Mouse (Mus musculus): ENCODE data around the gene Glp2r. TPM values are rescaled to one million over a fixed set of nuclear protein-coding genes. Genes with fewer than 3 reads are reported as not detected.

Glp2r gene
- total RNA-seq, 1 experiment = not detected

- no peak for DNase-seq (ENCODE audit: low read depth, low spot score)
Observed at GRCm38 (mm10) chr11:67632906-67633305, 138.0 kb downstream of the Glp2r start.

GRCm38 (mm10) chr11:67628522-67628921 lies 142.4 kb downstream of the Glp2r start:
- in situ Hi-C loops (cut with MboI; ENCODE audit: low sequenced_read_pairs in 2 of 2, unreplicated experiment in 2 of 2) = no loop called here
- no peak for DNase-seq (ENCODE audit: low read depth, low spot score)
- no peak overlapping the region for H3K9ac ChIP-seq (ENCODE audit: insufficient read depth, low read depth, low read length, poor library complexity, severe bottlenecking)

More at GRCm38 (mm10) chr11:67632906-67633305, 138.0 kb downstream of the Glp2r start:
- Histone ChIP-seq H3K27ac (ENCODE audit: insufficient read depth, low read depth, low read length, poor library complexity, severe bottlenecking) (no peak overlapping the region), H3K36me3 (ENCODE audit: control insufficient read depth, insufficient read depth, low read length, poor library complexity, severe bottlenecking) (no peaks in the 10 kb centered on the region), H3K4me1 (ENCODE audit: control insufficient read depth in 2 of 2, insufficient read depth in 2 of 2, low read length in 2 of 2, poor library complexity in 1 of 2) (no peaks in the 10 kb centered on the region), H3K9ac (ENCODE audit: insufficient read depth, low read depth, low read length, poor library complexity, severe bottlenecking) (no peak overlapping the region), H3K9me3 (ENCODE audit: control insufficient read depth, insufficient read depth, low read depth, low read length) (no peaks in the 10 kb centered on the region), H3K4me3 (ENCODE audit: insufficient read depth in 1 of 2, low read depth in 1 of 2, low read length in 2 of 2, poor library complexity in 1 of 2, severe bottlenecking in 1 of 2) (no peak overlapping the region)
- TF ChIP-seq MAFK (IDR thresholded peaks at IDR 0.05; ENCODE audit: insufficient read depth, low read depth, low read length) (no peak), CHD2 (IDR thresholded peaks at IDR 0.05; ENCODE audit: low read depth, low read length) (no peak), ZNF384 (IDR thresholded peaks at IDR 0.05; ENCODE audit: low read depth, low read length) (no peak), ZC3H11A (IDR thresholded peaks at IDR 0.05; ENCODE audit: borderline replicate concordance, low read depth, low read length) (no peak), HCFC1 (IDR thresholded peaks at IDR 0.05; ENCODE audit: borderline replicate concordance, insufficient read depth, low read length) (no peak)
- in situ Hi-C loops (cut with MboI; ENCODE audit: low sequenced_read_pairs in 2 of 2, unreplicated experiment in 2 of 2) = no loop called here

GRCm38 (mm10) chr11:67627179-67627578 lies 143.8 kb downstream of the Glp2r start:
- H3K4me3 ChIP-seq (ENCODE audit: insufficient read depth in 1 of 2, low read depth in 1 of 2, low read length in 2 of 2, poor library complexity in 1 of 2, severe bottlenecking in 1 of 2) = no peak overlapping the region
- no peak overlapping the region for H3K27ac ChIP-seq (ENCODE audit: insufficient read depth, low read depth, low read length, poor library complexity, severe bottlenecking)
- no peaks in the 10 kb centered on the region for H3K36me3 ChIP-seq (ENCODE audit: control insufficient read depth, insufficient read depth, low read length, poor library complexity, severe bottlenecking)
- H3K9ac ChIP-seq (ENCODE audit: insufficient read depth, low read depth, low read length, poor library complexity, severe bottlenecking) = no peak overlapping the region
- TF ChIP-seq CHD2 (IDR thresholded peaks at IDR 0.05; ENCODE audit: low read depth, low read length) = no peak
- no peak for TF ChIP-seq ZC3H11A (IDR thresholded peaks at IDR 0.05; ENCODE audit: borderline replicate concordance, low read depth, low read length)
- TF ChIP-seq HCFC1 (IDR thresholded peaks at IDR 0.05; ENCODE audit: borderline replicate concordance, insufficient read depth, low read length) = no peak
- TF ChIP-seq ZNF384 (IDR thresholded peaks at IDR 0.05; ENCODE audit: low read depth, low read length) = no peak
- no peak for TF ChIP-seq MAFK (IDR thresholded peaks at IDR 0.05; ENCODE audit: insufficient read depth, low read depth, low read length)
- no peaks in the 10 kb centered on the region for H3K4me1 ChIP-seq (ENCODE audit: control insufficient read depth in 2 of 2, insufficient read depth in 2 of 2, low read length in 2 of 2, poor library complexity in 1 of 2)
- H3K9me3 ChIP-seq (ENCODE audit: control insufficient read depth, insufficient read depth, low read depth, low read length) = no peaks in the 10 kb centered on the region
- in situ Hi-C loops (cut with MboI; ENCODE audit: low sequenced_read_pairs in 2 of 2, unreplicated experiment in 2 of 2) = no loop called here
- no peak for DNase-seq (ENCODE audit: low read depth, low spot score)

More at GRCm38 (mm10) chr11:67628522-67628921, 142.4 kb downstream of the Glp2r start:
- no peaks in the 10 kb centered on the region for H3K36me3 ChIP-seq (ENCODE audit: control insufficient read depth, insufficient read depth, low read length, poor library complexity, severe bottlenecking)
- no peak for TF ChIP-seq ZNF384 (IDR thresholded peaks at IDR 0.05; ENCODE audit: low read depth, low read length)
- no peak for TF ChIP-seq MAFK (IDR thresholded peaks at IDR 0.05; ENCODE audit: insufficient read depth, low read depth, low read length)
- TF ChIP-seq CHD2 (IDR thresholded peaks at IDR 0.05; ENCODE audit: low read depth, low read length) = no peak
- no peak for TF ChIP-seq ZC3H11A (IDR thresholded peaks at IDR 0.05; ENCODE audit: borderline replicate concordance, low read depth, low read length)
- TF ChIP-seq HCFC1 (IDR thresholded peaks at IDR 0.05; ENCODE audit: borderline replicate concordance, insufficient read depth, low read length) = no peak
- H3K9me3 ChIP-seq (ENCODE audit: control insufficient read depth, insufficient read depth, low read depth, low read length) = no peaks in the 10 kb centered on the region
- H3K27ac ChIP-seq (ENCODE audit: insufficient read depth, low read depth, low read length, poor library complexity, severe bottlenecking) = no peak overlapping the region
- no peaks in the 10 kb centered on the region for H3K4me1 ChIP-seq (ENCODE audit: control insufficient read depth in 2 of 2, insufficient read depth in 2 of 2, low read length in 2 of 2, poor library complexity in 1 of 2)
- H3K4me3 ChIP-seq (ENCODE audit: insufficient read depth in 1 of 2, low read depth in 1 of 2, low read length in 2 of 2, poor library complexity in 1 of 2, severe bottlenecking in 1 of 2) = no peak overlapping the region

- DNase-seq (ENCODE audit: low read depth, low spot score) = no peak
- H3K4me3 ChIP-seq (ENCODE audit: insufficient read depth in 1 of 2, low read depth in 1 of 2, low read length in 2 of 2, poor library complexity in 1 of 2, severe bottlenecking in 1 of 2) = no peak overlapping the region
- TF ChIP-seq ZC3H11A (IDR thresholded peaks at IDR 0.05; ENCODE audit: borderline replicate concordance, low read depth, low read length) (no peak), HCFC1 (IDR thresholded peaks at IDR 0.05; ENCODE audit: borderline replicate concordance, insufficient read depth, low read length) (no peak)
- no peaks in the 10 kb centered on the region for H3K9me3 ChIP-seq (ENCODE audit: control insufficient read depth, insufficient read depth, low read depth, low read length)
- in situ Hi-C loops (cut with MboI; ENCODE audit: low sequenced_read_pairs in 2 of 2, unreplicated experiment in 2 of 2) = no loop called here
- H3K4me1 ChIP-seq (ENCODE audit: control insufficient read depth in 2 of 2, insufficient read depth in 2 of 2, low read length in 2 of 2, poor library complexity in 1 of 2) = no peaks in the 10 kb centered on the region
- H3K9ac ChIP-seq (ENCODE audit: insufficient read depth, low read depth, low read length, poor library complexity, severe bottlenecking) = no peak overlapping the region
- no peaks in the 10 kb centered on the region for H3K36me3 ChIP-seq (ENCODE audit: control insufficient read depth, insufficient read depth, low read length, poor library complexity, severe bottlenecking)
- H3K27ac ChIP-seq (ENCODE audit: insufficient read depth, low read depth, low read length, poor library complexity, severe bottlenecking) = no peak overlapping the region
Observed at GRCm38 (mm10) chr11:67622340-67622739, 148.6 kb downstream of the Glp2r start.

Measured in ES-E14 (cell line).